Mouse (Mus musculus) liver, embryonic 14.5 days (tissue): ENCODE measurements around the gene Lyrm4.

ENCODE experiments used
- CTCF ChIP-seq: IDR thresholded peaks from 2 replicates; pipeline ENCODE4 v1.5.1; 2016; ENCODE audit warnings: antibody characterized with exemption, low read depth, control low read depth
- EP300 ChIP-seq: IDR thresholded peaks from 2 replicates; pipeline ENCODE4 v1.6.1; 2016; ENCODE audit warnings: antibody characterized with exemption, low read depth

- TF ChIP-seq CTCF: no peak
- no peak for TF ChIP-seq EP300
Observed at GRCm38 (mm10) chr13:36149175-36149939, 32.0 kb upstream of the Lyrm4 start.
